Mouse (Mus musculus) intestine, embryonic 15.5 days (tissue): ENCODE measurements around the gene Sel1l3. TPM values are rescaled to one million over a fixed set of nuclear protein-coding genes. Genes with fewer than 3 reads are reported as not detected.

Source experiments
- ATAC-seq: fragments of 200-750 bp; cut with Nextera tagmentation; 2 replicates; pipeline ENCODE4 v1.8.0; 2017; ENCODE audit warnings: moderate TSS enrichment, moderate library complexity
- H3K27ac ChIP-seq: fragments of 300-500 bp; sonication (generic); 2 replicates; pipeline ENCODE4 v1.5.1; 2015; ENCODE audit warnings: mild to moderate bottlenecking, inconsistent platforms
- H3K27me3 ChIP-seq: fragments of 300-500 bp; sonication (generic); replicated peaks from 2 replicates; pipeline ENCODE4 v1.6.1; 2015; ENCODE audit warnings: inconsistent platforms
- H3K36me3 ChIP-seq: fragments of 300-500 bp; sonication (generic); 2 replicates; pipeline ENCODE4 v1.6.1; 2015; ENCODE audit warnings: inconsistent platforms
- H3K4me1 ChIP-seq: fragments of 300-500 bp; sonication (generic); replicated peaks from 2 replicates; pipeline ENCODE4 v1.6.1; 2015; ENCODE audit warnings: inconsistent platforms
- H3K4me2 ChIP-seq: fragments of 300-500 bp; sonication (generic); replicated peaks from 2 replicates; pipeline ENCODE4 v1.6.1; 2015; ENCODE audit warnings: mild to moderate bottlenecking, inconsistent platforms
- H3K4me3 ChIP-seq: fragments of 300-500 bp; sonication (generic); replicated peaks from 2 replicates; pipeline ENCODE4 v1.5.1; 2015; ENCODE audit warnings: inconsistent platforms
- H3K9ac ChIP-seq: fragments of 300-500 bp; sonication (generic); 2 replicates; pipeline ENCODE4 v1.6.1; 2015; ENCODE audit warnings: inconsistent platforms
- H3K9me3 ChIP-seq: fragments of 300-500 bp; sonication (generic); 2 replicates; pipeline ENCODE4 v1.6.1; 2016; ENCODE audit warnings: inconsistent platforms
- WGBS: fragments of 180-500 bp; shearing (Covaris S2); methylation state at CpG from one replicate; pipeline ENCODE4 v1.1.7; 2015; 5-methylcytosine and 5-hydroxymethylcytosine counted together
- polyA plus RNA-seq: library from polyadenylated mRNA; unstranded; fragments of >200 nt; fragmentation: Nextera tagmentation; extraction: Ambion mirVana; gene quantifications from 2 replicates; pipeline ENCODE4 v1.2.1, GENCODE M21; 2015

Sel1l3 gene
- polyA plus RNA-seq, 1 experiment from 2014 or later, result 12.2 TPM

- Histone ChIP-seq H3K27ac (no peak overlapping the region), H3K9ac (peak overlapping the region; percentile 74), H3K4me2 (peak overlapping the region; percentile 94), H3K27me3 (peaks cover 2% of the 10 kb centered on the region; the same call in 1 of the 2 replicates), H3K4me3 (peak overlapping the region; percentile 64), H3K4me1 (peaks cover 14% of the 10 kb centered on the region; the same call in 1 of the 2 replicates), H3K36me3 (no peaks in the 10 kb centered on the region), H3K9me3 (no peaks in the 10 kb centered on the region)
- ATAC-seq, result no peak
- 15% methylated on average over 20 of the region's 20 CpGs for WGBS
Measured at GRCm38 (mm10) chr5:53212087-53212781, 1.5 kb downstream of the Sel1l3 start.

- peaks cover 14% of the 10 kb centered on the region; the same call in 1 of the 2 replicates for H3K4me1 ChIP-seq
- peaks cover 2% of the 10 kb centered on the region; the same call in 1 of the 2 replicates for H3K27me3 ChIP-seq
- no peak overlapping the region for H3K4me3 ChIP-seq
Measured at GRCm38 (mm10) chr5:53211241-53211640, 2.5 kb downstream of the Sel1l3 start.

GRCm38 (mm10) chr5:53210481-53210880 lies 3.2 kb downstream of the Sel1l3 start:
- ATAC-seq, result no peak
- Histone ChIP-seq H3K4me3 (no peak overlapping the region), H3K36me3 (no peaks in the 10 kb centered on the region), H3K9ac (no peak overlapping the region), H3K27me3 (peaks cover 2% of the 10 kb centered on the region; the same call in 1 of the 2 replicates), H3K9me3 (no peaks in the 10 kb centered on the region), H3K4me2 (no peak overlapping the region), H3K27ac (no peak overlapping the region), H3K4me1 (peaks cover 14% of the 10 kb centered on the region; the same call in 1 of the 2 replicates)
- WGBS, result 74% methylated on average over 4 of the region's 4 CpGs

More at GRCm38 (mm10) chr5:53211241-53211640, 2.5 kb downstream of the Sel1l3 start:
- H3K9ac ChIP-seq, result no peak overlapping the region
- no peak overlapping the region for H3K27ac ChIP-seq
- H3K36me3 ChIP-seq, result no peaks in the 10 kb centered on the region
- H3K4me2 ChIP-seq, result no peak overlapping the region
- ATAC-seq, result no peak
- WGBS, result 63% methylated on average over 6 of the region's 6 CpGs
- no peaks in the 10 kb centered on the region for H3K9me3 ChIP-seq

GRCm38 (mm10) chr5:53209773-53210172 lies 4.0 kb downstream of the Sel1l3 start:
- 51% methylated on average over 7 of the region's 7 CpGs for WGBS
- Histone ChIP-seq H3K4me3 (no peak overlapping the region), H3K9me3 (no peaks in the 10 kb centered on the region), H3K27me3 (peaks cover 2% of the 10 kb centered on the region; the same call in 1 of the 2 replicates), H3K4me2 (no peak overlapping the region), H3K9ac (no peak overlapping the region), H3K27ac (no peak overlapping the region), H3K36me3 (no peaks in the 10 kb centered on the region), H3K4me1 (peaks cover 14% of the 10 kb centered on the region; the same call in 1 of the 2 replicates)
- ATAC-seq, result no peak

DNA sequence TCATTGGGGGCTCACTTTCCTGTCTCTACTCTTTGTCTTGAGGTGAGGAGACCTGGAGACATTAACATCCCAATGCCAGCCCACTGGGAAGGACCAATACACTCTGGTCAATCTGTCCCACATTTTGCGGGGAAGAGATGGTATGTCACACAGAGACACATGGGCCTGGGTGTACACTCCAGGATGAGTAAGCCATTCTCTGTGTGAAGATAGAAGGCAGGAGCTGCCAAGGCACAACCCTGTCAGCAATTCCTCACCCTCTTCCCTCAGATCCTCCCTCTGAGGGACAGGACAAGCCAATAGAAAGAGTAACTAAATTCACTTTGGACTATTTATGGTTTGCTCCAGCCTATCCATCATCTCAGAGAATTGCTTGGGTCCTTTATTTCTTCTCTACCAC lies 5.0 kb downstream of the Sel1l3 start:
- no peak overlapping the region for H3K4me2 ChIP-seq
- H3K27me3 ChIP-seq, result peaks cover under 1% of the 10 kb centered on the region; the same call in 1 of the 2 replicates
- no peaks in the 10 kb centered on the region for H3K9me3 ChIP-seq
- ATAC-seq, result no peak
- H3K4me3 ChIP-seq, result no peak overlapping the region
- no peak overlapping the region for H3K27ac ChIP-seq
- peaks cover 6% of the 10 kb centered on the region; the same call in 1 of the 2 replicates for H3K4me1 ChIP-seq
- WGBS, result 89% methylated on average over 1 of the region's 1 CpGs
- no peaks in the 10 kb centered on the region for H3K36me3 ChIP-seq
- no peak overlapping the region for H3K9ac ChIP-seq

DNA sequence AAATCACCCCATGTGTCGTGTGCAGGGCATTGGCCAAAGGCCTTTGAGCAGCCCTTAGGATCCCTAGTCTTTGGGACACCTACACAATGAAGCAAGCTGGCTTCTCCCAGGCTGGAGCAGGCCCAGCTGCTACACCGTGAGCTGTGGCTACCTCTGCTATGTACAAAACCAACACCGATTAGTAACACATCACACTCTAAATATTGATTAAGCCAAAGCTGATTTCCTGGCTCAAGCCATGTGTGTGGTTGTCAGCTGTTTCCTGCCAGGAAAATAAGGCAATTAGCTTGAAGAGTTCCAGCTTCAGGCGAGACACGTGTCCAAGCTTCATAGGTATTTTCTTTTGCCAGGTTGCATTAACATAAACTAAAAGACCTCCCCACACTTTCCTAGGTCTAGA lies 7.2 kb downstream of the Sel1l3 start:
- Histone ChIP-seq H3K4me3 (no peak overlapping the region), H3K36me3 (no peaks in the 10 kb centered on the region), H3K27me3 (no peaks in the 10 kb centered on the region; the same call in 1 of the 2 replicates), H3K9me3 (no peaks in the 10 kb centered on the region), H3K4me2 (no peak overlapping the region), H3K4me1 (no peaks in the 10 kb centered on the region), H3K27ac (no peak overlapping the region), H3K9ac (no peak overlapping the region)
- ATAC-seq, result no peak
- 69% methylated on average over 5 of the region's 5 CpGs for WGBS

DNA sequence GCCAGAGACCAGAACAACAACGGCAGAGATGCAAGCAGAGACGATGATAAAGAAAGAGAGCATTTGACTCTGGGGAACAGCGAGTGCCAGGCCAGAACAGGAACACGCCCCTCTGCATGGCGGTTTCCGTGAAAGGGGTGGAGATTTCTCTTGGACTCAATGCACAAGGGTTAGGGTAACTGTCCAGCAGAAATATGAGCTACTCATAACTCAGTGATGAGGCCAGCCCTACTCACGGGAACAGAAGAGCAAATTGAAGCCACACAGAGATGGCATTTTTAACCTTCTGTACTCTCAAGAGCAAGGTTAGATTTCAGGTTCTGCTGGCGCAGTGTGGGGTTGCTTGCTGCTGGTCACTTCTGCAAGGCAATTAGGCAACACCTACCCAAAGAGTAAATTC lies 11.0 kb downstream of the Sel1l3 start:
- H3K4me2 ChIP-seq, result no peak overlapping the region
- no peaks in the 10 kb centered on the region for H3K27me3 ChIP-seq
- no peak overlapping the region for H3K27ac ChIP-seq
- no peak overlapping the region for H3K4me3 ChIP-seq
- H3K4me1 ChIP-seq, result no peaks in the 10 kb centered on the region
- H3K36me3 ChIP-seq, result no peaks in the 10 kb centered on the region
- no peak for ATAC-seq
- no peaks in the 10 kb centered on the region for H3K9me3 ChIP-seq
- WGBS, result 70% methylated on average over 8 of the region's 8 CpGs
- no peak overlapping the region for H3K9ac ChIP-seq

GRCm38 (mm10) chr5:53200825-53201224 lies 12.9 kb downstream of the Sel1l3 start:
- WGBS, result 87% methylated on average over 10 of the region's 10 CpGs
- no peak overlapping the region for H3K4me2 ChIP-seq
- ATAC-seq, result no peak
- H3K9me3 ChIP-seq, result no peaks in the 10 kb centered on the region
- H3K27me3 ChIP-seq, result no peaks in the 10 kb centered on the region
- no peaks in the 10 kb centered on the region for H3K36me3 ChIP-seq
- H3K27ac ChIP-seq, result no peak overlapping the region
- no peak overlapping the region for H3K4me3 ChIP-seq
- H3K9ac ChIP-seq, result no peak overlapping the region
- no peaks in the 10 kb centered on the region for H3K4me1 ChIP-seq

DNA sequence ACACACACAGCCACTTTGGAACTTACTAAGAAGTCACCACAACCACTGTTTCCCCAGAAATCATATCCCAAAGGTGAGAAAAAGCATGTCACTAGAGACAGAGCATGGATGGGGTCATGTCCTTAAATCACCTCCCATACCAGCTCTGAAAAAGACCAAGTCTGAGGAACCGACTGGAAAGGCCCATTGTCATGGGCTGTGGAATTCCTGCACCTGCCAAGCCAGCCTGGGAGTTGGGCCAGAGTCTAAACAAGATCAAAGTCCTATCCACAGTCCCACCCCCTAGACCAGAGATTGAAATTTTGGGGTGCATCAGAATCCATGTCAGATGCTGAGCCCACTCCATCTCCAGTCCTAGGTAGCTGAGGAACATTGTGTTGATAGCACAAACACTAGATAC lies 15.3 kb downstream of the Sel1l3 start:
- Histone ChIP-seq H3K27me3 (no peaks in the 10 kb centered on the region), H3K9me3 (no peaks in the 10 kb centered on the region), H3K4me1 (no peaks in the 10 kb centered on the region), H3K27ac (no peak overlapping the region), H3K4me3 (no peak overlapping the region), H3K9ac (no peak overlapping the region), H3K4me2 (no peak overlapping the region), H3K36me3 (no peaks in the 10 kb centered on the region)
- WGBS, result 58% methylated on average over 1 of the region's 1 CpGs
- no peak for ATAC-seq

DNA sequence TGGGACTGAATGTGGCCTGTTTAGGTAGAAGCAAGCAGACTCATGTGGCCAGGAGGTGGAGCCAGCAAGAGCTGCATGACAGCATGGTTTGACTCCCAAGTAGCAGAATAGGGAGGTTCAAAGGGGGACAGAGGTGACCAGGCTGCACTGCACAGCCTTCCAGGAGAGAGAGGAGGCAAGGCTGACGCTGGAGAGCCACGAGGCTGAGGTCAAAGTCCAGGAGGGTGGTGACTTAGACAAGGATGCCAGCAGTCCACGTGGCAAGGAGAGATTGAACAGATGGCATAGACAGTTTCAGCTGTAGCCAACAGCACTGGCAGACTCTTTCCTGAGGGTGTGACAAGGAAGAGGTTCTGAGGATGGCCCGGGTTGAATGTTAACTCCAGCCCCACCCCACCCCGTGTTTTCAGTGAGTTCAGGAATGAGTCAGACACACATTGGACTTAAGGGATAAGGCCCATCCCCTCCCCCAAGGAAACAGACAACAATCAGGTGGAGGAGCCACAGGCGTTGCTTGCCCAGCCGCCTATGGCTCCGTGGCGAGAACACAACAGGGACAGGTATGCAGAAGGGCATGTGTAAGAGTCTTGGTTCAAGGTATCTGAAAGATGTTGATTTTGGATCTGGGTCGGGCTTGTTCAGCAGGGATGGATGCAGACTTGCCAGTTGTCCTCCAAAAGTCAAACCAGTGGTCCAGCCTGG lies 17.2 kb downstream of the Sel1l3 start:
- Histone ChIP-seq H3K9me3 (no peaks in the 10 kb centered on the region), H3K27me3 (no peaks in the 10 kb centered on the region), H3K9ac (no peak overlapping the region), H3K4me2 (0 out of 2 replicates have a peak overlapping the region, but pooled peaks have one; percentile 5), H3K4me1 (no peaks in the 10 kb centered on the region), H3K27ac (peak overlapping the region; percentile 56), H3K4me3 (no peak overlapping the region), H3K36me3 (no peaks in the 10 kb centered on the region)
- WGBS, result 55% methylated on average over 10 of the region's 10 CpGs
- peak; percentile 97 for ATAC-seq

- no peak overlapping the region for H3K9ac ChIP-seq
- H3K4me2 ChIP-seq, result no peak overlapping the region
- no peaks in the 10 kb centered on the region for H3K36me3 ChIP-seq
- no peaks in the 10 kb centered on the region for H3K9me3 ChIP-seq
- 90% methylated on average over 3 of the region's 3 CpGs for WGBS
- no peak for ATAC-seq
- no peak overlapping the region for H3K4me3 ChIP-seq
- no peaks in the 10 kb centered on the region for H3K27me3 ChIP-seq
- no peak overlapping the region for H3K27ac ChIP-seq
- H3K4me1 ChIP-seq, result no peaks in the 10 kb centered on the region
Measured at GRCm38 (mm10) chr5:53194841-53195240, 18.9 kb downstream of the Sel1l3 start.

DNA sequence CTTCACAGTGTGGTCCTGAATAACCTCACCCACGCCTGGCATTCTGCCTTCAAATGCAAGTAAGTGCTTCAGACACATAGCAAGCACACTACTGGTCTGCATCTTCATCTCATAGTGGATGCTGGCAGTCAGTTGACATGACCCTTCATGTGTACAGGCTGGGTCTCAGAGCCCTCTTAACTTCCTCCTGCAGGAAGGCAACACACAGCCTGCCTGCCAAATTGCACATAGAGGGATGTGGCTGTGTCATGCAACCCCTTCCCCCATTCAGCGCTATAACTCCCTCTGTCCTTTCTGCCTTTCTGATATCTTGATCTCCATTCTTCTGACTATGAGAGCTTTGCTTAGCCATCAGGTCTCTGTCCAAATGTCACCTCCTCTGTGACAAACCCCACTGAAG lies 19.3 kb downstream of the Sel1l3 start:
- Histone ChIP-seq H3K4me2 (no peak overlapping the region), H3K9me3 (no peaks in the 10 kb centered on the region), H3K27ac (no peak overlapping the region), H3K9ac (no peak overlapping the region), H3K4me3 (no peak overlapping the region), H3K36me3 (no peaks in the 10 kb centered on the region), H3K4me1 (no peaks in the 10 kb centered on the region), H3K27me3 (no peaks in the 10 kb centered on the region)
- ATAC-seq, result no peak
- WGBS, result 88% methylated on average over 2 of the region's 2 CpGs
